Mouse (Mus musculus) adrenal gland, postnatal 25 days (tissue): Measurements from ENCODE around the gene Stoml2. TPM values are rescaled to one million over a fixed set of nuclear protein-coding genes. Genes with fewer than 3 reads are reported as not detected.

Experiments used
- DNase-seq: peaks from one replicate; pipeline ENCODE4 v3.0.0; 2021; ENCODE audit warnings: mixed read lengths
- total RNA-seq: library from RNA; stranded (reverse); gene quantifications from 2 replicates; pipeline ENCODE4 v1.2.3, GENCODE M21; 2021

The Stoml2 gene
- total RNA-seq, 1 experiment from 2014 or later = 270 TPM

DNA sequence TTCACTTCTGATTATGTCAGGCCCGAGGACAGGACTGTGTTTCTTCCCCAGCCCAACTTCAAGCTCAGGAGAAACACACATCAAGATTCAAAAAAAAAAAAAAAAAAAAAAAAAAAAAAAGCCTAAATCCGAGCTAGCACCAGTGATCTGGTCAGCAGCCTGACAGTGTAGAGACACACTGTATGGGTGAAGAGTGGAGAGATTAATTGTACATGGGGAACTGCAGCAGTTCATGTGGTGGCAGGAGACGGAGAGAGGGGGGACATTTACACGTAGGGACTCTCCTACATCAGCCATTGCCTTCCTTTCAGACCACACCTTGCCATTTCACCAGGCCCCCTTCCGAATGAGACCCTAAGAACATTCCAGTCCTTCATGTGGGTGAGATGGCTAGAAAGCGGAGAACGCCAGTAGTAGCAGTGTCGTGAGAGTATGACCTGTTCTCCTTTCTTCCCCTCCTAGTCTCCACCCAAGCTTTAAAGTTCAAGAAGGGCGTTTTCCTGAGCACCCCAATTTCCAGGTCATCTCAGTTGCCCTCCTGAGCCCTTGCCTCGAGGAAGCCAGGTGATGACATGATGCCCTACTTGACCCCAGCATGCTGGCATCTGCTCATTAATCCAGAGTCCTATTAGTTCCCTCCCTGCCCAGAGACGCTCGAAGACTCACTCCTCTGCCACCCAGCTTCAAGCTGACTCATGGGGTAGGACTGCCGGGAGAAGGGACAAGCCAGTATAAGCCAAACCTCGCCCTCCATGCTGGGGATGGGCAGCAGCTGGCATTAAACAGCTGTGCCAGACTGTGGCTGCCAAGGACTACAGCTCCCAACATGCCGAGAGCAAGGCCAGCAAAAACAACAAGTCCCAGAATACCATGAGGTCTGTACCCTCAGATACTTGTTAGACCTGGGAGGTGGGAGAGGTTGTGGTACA is 7.3 kb upstream of the Stoml2 start:
- peak; percentile 77 for DNase-seq

- DNase-seq = no peak
Observed at GRCm38 (mm10) chr4:43037860-43038566, 6.5 kb upstream of the Stoml2 start.

DNA sequence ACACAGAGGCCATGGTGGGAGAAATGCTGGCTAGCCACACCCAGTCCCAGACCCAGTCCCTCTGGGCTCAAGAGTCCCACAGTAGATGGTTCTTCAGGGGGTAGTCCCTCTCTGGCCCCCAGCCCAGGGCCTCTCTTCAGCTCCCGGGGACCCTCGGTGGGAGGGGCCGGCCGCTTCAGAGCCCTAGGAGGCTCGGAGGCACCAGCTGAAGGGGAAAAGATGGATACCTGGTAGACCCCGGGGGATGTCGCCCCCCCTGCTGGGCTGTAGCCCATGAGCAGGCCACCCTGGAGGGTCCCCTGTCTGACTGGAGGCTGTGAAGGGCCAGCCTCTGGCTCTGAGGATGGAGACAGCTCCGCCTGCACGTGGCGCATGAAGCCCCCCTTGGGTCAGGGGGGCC is 4.8 kb upstream of the Stoml2 start:
- no peak for DNase-seq

DNA sequence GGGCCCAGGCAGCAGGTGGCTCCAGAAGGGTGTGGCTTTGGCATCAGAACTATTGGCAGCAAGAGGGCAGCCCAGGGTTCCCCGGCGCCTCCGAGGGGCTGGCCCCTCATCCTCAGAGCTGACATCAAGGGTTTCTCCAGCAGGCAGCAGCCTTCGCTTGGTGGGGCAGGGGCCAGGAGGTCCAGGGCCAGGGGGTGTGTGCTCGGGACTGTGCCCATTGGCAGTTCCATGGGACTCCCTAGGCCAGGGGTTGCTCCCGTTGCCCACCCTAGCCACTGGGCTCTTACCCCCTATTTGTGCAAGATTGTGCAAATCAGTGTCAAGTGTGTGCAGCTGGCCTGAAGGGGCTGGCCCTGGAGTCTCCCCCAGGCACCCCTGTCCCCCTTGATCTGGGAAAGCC is 4.3 kb upstream of the Stoml2 start:
- DNase-seq = no peak

- DNase-seq = no peak
Observed at GRCm38 (mm10) chr4:43033481-43033880, 2.0 kb upstream of the Stoml2 start.

- no peak for DNase-seq
Observed at GRCm38 (mm10) chr4:43032501-43032900, 991 bp upstream of the Stoml2 start.

- DNase-seq = peak; percentile 53
Observed at GRCm38 (mm10) chr4:43030780-43031230, 705 bp downstream of the Stoml2 start.

DNA sequence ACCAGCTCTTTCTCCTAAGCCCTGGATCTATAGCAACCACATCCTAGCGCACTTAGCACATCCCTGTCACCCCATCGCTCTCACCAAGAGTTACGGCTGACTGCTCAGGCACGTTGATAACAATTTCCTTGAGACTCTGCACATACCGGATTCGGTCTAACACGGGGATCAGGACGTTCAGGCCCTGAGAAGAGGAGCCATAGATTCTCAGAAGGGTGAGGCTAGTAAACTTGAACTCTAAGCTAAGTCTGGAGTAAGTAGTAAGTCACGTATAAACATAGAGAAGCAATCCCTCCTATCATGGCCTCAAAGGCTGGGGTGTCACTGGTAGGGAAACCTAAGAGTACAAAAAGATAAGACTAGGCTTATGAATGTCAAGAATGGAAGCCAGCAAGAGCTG is 1.2 kb downstream of the Stoml2 start:
- DNase-seq = no peak

- no peak for DNase-seq
Observed at GRCm38 (mm10) chr4:43029749-43030148, 1.8 kb downstream of the Stoml2 start.

DNA sequence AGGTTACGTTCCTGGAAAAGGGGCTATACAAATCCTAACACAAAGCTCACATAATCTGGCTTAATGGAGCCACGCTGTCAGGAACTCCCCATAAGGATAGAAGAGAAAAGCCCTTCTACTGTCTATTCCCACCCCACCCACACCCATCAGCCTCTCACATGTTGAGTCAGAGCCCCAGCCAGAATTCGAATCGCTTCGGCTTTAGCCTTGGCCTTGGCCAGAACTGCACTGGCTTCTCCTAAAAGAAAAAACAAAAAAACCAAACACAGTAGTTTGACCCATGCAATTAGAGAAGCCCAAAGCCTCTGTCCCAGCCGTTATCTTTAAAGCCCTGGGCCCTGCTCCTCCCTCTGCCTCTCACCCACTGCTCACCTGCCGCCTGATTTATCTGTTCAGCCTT is 2.4 kb downstream of the Stoml2 start:
- no peak for DNase-seq

GRCm38 (mm10) chr4:43025084-43025960 is 6.2 kb downstream of the Stoml2 start, which contains the start of gene Pigo:
Pigo (minus strand) TSS chr4:43025819.
- DNase-seq = peak; percentile 95

GRCm38 (mm10) chr4:43024673-43025072 is 6.8 kb downstream of the Stoml2 start:
- DNase-seq = no peak

GRCm38 (mm10) chr4:43021341-43021740 is 10.2 kb downstream of the Stoml2 start:
- DNase-seq = no peak

GRCm38 (mm10) chr4:43020876-43021275 is 10.6 kb downstream of the Stoml2 start:
- DNase-seq = no peak

- no peak for DNase-seq
Observed at GRCm38 (mm10) chr4:43019641-43020465, 11.7 kb downstream of the Stoml2 start.

DNA sequence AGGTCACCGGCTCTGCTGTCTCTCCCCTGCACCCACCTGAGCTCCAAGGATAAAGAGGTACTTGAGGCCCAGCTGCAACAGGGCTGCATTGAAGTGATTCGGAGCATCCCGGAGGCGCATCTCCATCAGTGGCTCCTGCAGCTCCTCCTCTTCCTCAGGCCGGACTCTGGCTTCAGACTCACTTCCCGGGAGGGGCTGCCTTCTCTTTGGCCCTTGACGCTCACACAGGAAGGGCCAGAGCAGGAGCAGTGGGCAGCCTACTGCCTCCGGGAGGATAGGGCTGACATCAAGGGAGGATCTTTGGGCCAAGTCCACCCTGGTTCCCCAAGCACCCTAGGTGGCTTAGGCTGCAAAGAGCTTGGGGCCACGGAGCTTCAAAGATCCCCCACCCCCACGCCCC is 12.3 kb downstream of the Stoml2 start:
- no peak for DNase-seq

DNA sequence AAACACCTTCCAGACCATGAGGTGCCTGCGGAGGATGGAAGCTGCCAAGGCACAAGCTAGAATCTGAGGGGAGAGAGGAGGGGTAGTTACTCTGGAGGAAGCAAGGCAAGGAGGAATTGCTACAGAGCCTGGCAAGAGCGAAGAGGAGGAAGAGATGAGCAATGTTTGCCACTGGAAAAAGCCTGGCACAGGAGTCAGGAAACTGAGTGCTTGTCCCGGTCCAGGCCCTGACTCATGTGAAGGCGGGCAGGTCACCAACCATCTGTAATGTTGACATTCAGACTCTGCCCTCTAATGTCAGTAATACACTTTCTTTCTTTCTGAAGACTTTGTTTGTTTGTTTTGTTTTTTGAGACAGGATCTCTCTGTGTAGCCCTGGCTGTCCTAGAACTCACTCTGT is 13.4 kb downstream of the Stoml2 start:
- peak; percentile 38 for DNase-seq

DNA sequence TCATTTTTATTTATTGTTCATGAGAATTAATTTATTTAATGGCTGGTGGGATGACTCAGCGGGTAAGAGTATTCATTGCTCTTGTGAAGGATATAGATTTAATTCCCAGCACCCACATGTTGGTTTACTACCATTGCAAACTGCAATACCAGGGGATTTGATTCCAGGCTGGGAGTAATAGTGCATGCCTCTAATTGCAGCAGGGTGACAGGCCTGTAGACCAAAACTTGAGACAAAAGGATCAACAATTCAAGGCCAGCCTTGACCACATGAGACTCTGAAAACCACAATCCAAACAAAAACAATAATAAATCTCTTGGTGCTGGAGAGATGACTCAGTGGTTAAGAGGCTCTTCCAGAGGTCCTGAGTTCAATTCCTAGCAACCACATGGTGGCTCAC is 19.4 kb downstream of the Stoml2 start:
- DNase-seq = no peak

GRCm38 (mm10) chr4:43010161-43011038 is 21.1 kb downstream of the Stoml2 start, which contains the start of gene Fancg:
Fancg (minus strand) TSS chr4:43010506.
- DNase-seq = peak; percentile 87

- no peak for DNase-seq
Observed at GRCm38 (mm10) chr4:43005765-43006164, 25.7 kb downstream of the Stoml2 start.
